Mouse (Mus musculus) limb, embryonic 10.5 days (tissue): Measurements from ENCODE around the gene Gckr. TPM values are rescaled to one million over a fixed set of nuclear protein-coding genes. Genes with fewer than 3 reads are reported as not detected.

Experiments used
- DNase-seq: peaks from one replicate; pipeline ENCODE4 v3.0.0-alpha.2; 2017; ENCODE audit warnings: low spot score
- H3K27ac ChIP-seq: fragments of 300-500 bp; sonication (generic); 2 replicates; pipeline ENCODE4 v1.5.1; 2016; ENCODE audit warnings: mild to moderate bottlenecking
- H3K27me3 ChIP-seq: fragments of 300-500 bp; sonication (generic); 2 replicates; pipeline ENCODE4 v1.6.1; 2016; ENCODE audit warnings: low read depth, mild to moderate bottlenecking; ENCODE audit not compliant: poor library complexity, severe bottlenecking
- H3K36me3 ChIP-seq: fragments of 300-500 bp; sonication (generic); 2 replicates; pipeline ENCODE4 v1.6.1; 2016; ENCODE audit warnings: mild to moderate bottlenecking, moderate library complexity
- H3K4me1 ChIP-seq: fragments of 300-500 bp; sonication (generic); 2 replicates; pipeline ENCODE4 v1.6.1; 2016
- H3K4me3 ChIP-seq: fragments of 300-500 bp; sonication (generic); 2 replicates; pipeline ENCODE4 v1.5.1; 2016; ENCODE audit warnings: mild to moderate bottlenecking, moderate library complexity
- H3K9me3 ChIP-seq: fragments of 300-500 bp; sonication (generic); replicated peaks from 2 replicates; pipeline ENCODE4 v1.6.1; 2016; ENCODE audit warnings: mild to moderate bottlenecking
- WGBS: fragments of 180-500 bp; shearing (Covaris S2); methylation state at CpG from one replicate; pipeline ENCODE4 v1.1.7; 2016; 5-methylcytosine and 5-hydroxymethylcytosine counted together
- polyA plus RNA-seq: library from polyadenylated mRNA; unstranded; fragments of >200 nt; fragmentation: Nextera tagmentation; extraction: Ambion mirVana; gene quantifications from 2 replicates; pipeline ENCODE4 v1.2.1, GENCODE M21; 2016

The Gckr gene
- 0.31 TPM in 1 of 2 replicates, not detected in the other for polyA plus RNA-seq

GRCm38 (mm10) chr5:31297047-31297757 is at the start of gene Gckr:
TSS of gene Gckr (plus strand) at chr5:31297443.
- whole genome bisulfite sequencing, result 82% methylated on average over 13 of the region's 13 CpGs

GRCm38 (mm10) chr5:31250716-31251115 is 46.5 kb upstream of the Gckr start:
- WGBS, result 53% methylated on average over 4 of the region's 4 CpGs
- no peaks in the 10 kb centered on the region for H3K9me3 ChIP-seq
- peak overlapping the region; percentile 88 for H3K27ac ChIP-seq
- peaks cover 96% of the 10 kb centered on the region for H3K36me3 ChIP-seq
- no peaks in the 10 kb centered on the region for H3K27me3 ChIP-seq
- peak overlapping the region; percentile 58 for H3K4me3 ChIP-seq
- peaks cover 38% of the 10 kb centered on the region for H3K4me1 ChIP-seq
- no peak for DNase-seq

More at GRCm38 (mm10) chr5:31297047-31297757, at the start of gene Gckr:
- peak within 1 kb of the TSS; percentile 75; the same call in 1 of the 2 replicates for H3K4me3 ChIP-seq
- DNase-seq, result no peak
- H3K27me3 ChIP-seq, result no peaks in the 10 kb centered on the region
- H3K36me3 ChIP-seq, result peaks cover 22% of the 10 kb centered on the region
- peaks cover 25% of the 10 kb centered on the region for H3K4me1 ChIP-seq
- H3K27ac ChIP-seq, result no peak within 1 kb of the TSS
- no peaks in the 10 kb centered on the region for H3K9me3 ChIP-seq

- Histone ChIP-seq H3K4me3 (peak within 1 kb of the TSS; percentile 58), H3K4me1 (peaks cover 38% of the 10 kb centered on the region), H3K27me3 (no peaks in the 10 kb centered on the region), H3K27ac (peak within 1 kb of the TSS; percentile 88), H3K9me3 (no peaks in the 10 kb centered on the region), H3K36me3 (peaks cover 95% of the 10 kb centered on the region)
- DNase-seq, result peak; percentile 77
- WGBS, result 5% methylated on average over 47 of the region's 47 CpGs
Measured at GRCm38 (mm10) chr5:31251541-31252101, 45.6 kb upstream of the Gckr start, which contains the start of gene Krtcap3. TSS of gene Krtcap3 (plus strand) at chr5:31251691.

- Histone ChIP-seq H3K4me1 (peaks cover 38% of the 10 kb centered on the region), H3K27me3 (no peaks in the 10 kb centered on the region), H3K4me3 (peak overlapping the region; percentile 58), H3K9me3 (no peaks in the 10 kb centered on the region), H3K27ac (peak overlapping the region; percentile 88), H3K36me3 (peaks cover 92% of the 10 kb centered on the region)
- 40% methylated on average over 10 of the region's 10 CpGs for WGBS
- peak; percentile 60 for DNase-seq
Measured at GRCm38 (mm10) chr5:31252151-31252550, 45.1 kb upstream of the Gckr start.

- H3K4me3 ChIP-seq, result peak overlapping the region; percentile 58
- peaks cover 38% of the 10 kb centered on the region for H3K4me1 ChIP-seq
- WGBS, result 67% methylated on average over 16 of the region's 16 CpGs
- no peaks in the 10 kb centered on the region for H3K9me3 ChIP-seq
- peak overlapping the region; percentile 88 for H3K27ac ChIP-seq
- DNase-seq, result peak; percentile 48
- no peaks in the 10 kb centered on the region for H3K27me3 ChIP-seq
- peaks cover 92% of the 10 kb centered on the region for H3K36me3 ChIP-seq
Measured at GRCm38 (mm10) chr5:31252795-31253545, 44.3 kb upstream of the Gckr start.

GRCm38 (mm10) chr5:31253806-31254205 is 43.4 kb upstream of the Gckr start:
- DNase-seq, result peak; percentile 29
- Histone ChIP-seq H3K4me3 (no peak overlapping the region), H3K27ac (peak overlapping the region; percentile 88), H3K9me3 (no peaks in the 10 kb centered on the region), H3K36me3 (peaks cover 89% of the 10 kb centered on the region), H3K27me3 (no peaks in the 10 kb centered on the region), H3K4me1 (peaks cover 38% of the 10 kb centered on the region)
- WGBS, result 95% methylated on average over 8 of the region's 8 CpGs

GRCm38 (mm10) chr5:31254452-31254851 is 42.8 kb upstream of the Gckr start:
- Histone ChIP-seq H3K27me3 (no peaks in the 10 kb centered on the region), H3K4me1 (peaks cover 38% of the 10 kb centered on the region), H3K9me3 (no peaks in the 10 kb centered on the region), H3K27ac (no peak overlapping the region), H3K36me3 (peaks cover 89% of the 10 kb centered on the region), H3K4me3 (no peak overlapping the region)
- WGBS, result 91% methylated on average over 7 of the region's 7 CpGs
- peak; percentile 26 for DNase-seq

- H3K9me3 ChIP-seq, result no peaks in the 10 kb centered on the region
- H3K4me3 ChIP-seq, result no peak overlapping the region
- DNase-seq, result no peak
- H3K4me1 ChIP-seq, result peaks cover 38% of the 10 kb centered on the region
- H3K36me3 ChIP-seq, result peaks cover 89% of the 10 kb centered on the region
- no peaks in the 10 kb centered on the region for H3K27me3 ChIP-seq
- H3K27ac ChIP-seq, result no peak overlapping the region
- 88% methylated on average over 8 of the region's 8 CpGs for WGBS
Measured at GRCm38 (mm10) chr5:31254901-31255300, 42.3 kb upstream of the Gckr start.

GRCm38 (mm10) chr5:31255381-31255780 is 41.9 kb upstream of the Gckr start:
- 97% methylated on average over 2 of the region's 2 CpGs for WGBS
- Histone ChIP-seq H3K4me3 (no peak overlapping the region), H3K27ac (no peak overlapping the region), H3K4me1 (peaks cover 37% of the 10 kb centered on the region), H3K9me3 (no peaks in the 10 kb centered on the region), H3K27me3 (no peaks in the 10 kb centered on the region), H3K36me3 (peaks cover 89% of the 10 kb centered on the region)
- DNase-seq, result no peak

GRCm38 (mm10) chr5:31255971-31256370 is 41.3 kb upstream of the Gckr start:
- H3K4me3 ChIP-seq, result no peak overlapping the region
- peaks cover 89% of the 10 kb centered on the region for H3K36me3 ChIP-seq
- H3K4me1 ChIP-seq, result peaks cover 31% of the 10 kb centered on the region
- H3K27me3 ChIP-seq, result no peaks in the 10 kb centered on the region
- H3K9me3 ChIP-seq, result no peaks in the 10 kb centered on the region
- DNase-seq, result no peak
- WGBS, result 81% methylated on average over 2 of the region's 2 CpGs
- H3K27ac ChIP-seq, result no peak overlapping the region

- Histone ChIP-seq H3K4me1 (peaks cover 15% of the 10 kb centered on the region), H3K9me3 (no peaks in the 10 kb centered on the region), H3K27ac (no peak overlapping the region), H3K4me3 (no peak overlapping the region), H3K27me3 (no peaks in the 10 kb centered on the region), H3K36me3 (peaks cover 92% of the 10 kb centered on the region)
- DNase-seq, result no peak
- 88% methylated on average over 11 of the region's 11 CpGs for WGBS
Measured at GRCm38 (mm10) chr5:31257616-31258015, 39.6 kb upstream of the Gckr start.

GRCm38 (mm10) chr5:31266101-31266500 is 31.1 kb upstream of the Gckr start:
- H3K27me3 ChIP-seq, result no peaks in the 10 kb centered on the region

GRCm38 (mm10) chr5:31267686-31268085 is 29.6 kb upstream of the Gckr start:
- WGBS, result 86% methylated on average over 6 of the region's 6 CpGs
- H3K27ac ChIP-seq, result no peak overlapping the region
- H3K27me3 ChIP-seq, result no peaks in the 10 kb centered on the region
- no peak overlapping the region for H3K4me3 ChIP-seq
- H3K4me1 ChIP-seq, result no peaks in the 10 kb centered on the region
- peaks cover 94% of the 10 kb centered on the region for H3K36me3 ChIP-seq
- DNase-seq, result no peak
- no peaks in the 10 kb centered on the region for H3K9me3 ChIP-seq

More at GRCm38 (mm10) chr5:31266101-31266500, 31.1 kb upstream of the Gckr start:
- H3K4me3 ChIP-seq, result no peak overlapping the region
- no peaks in the 10 kb centered on the region for H3K4me1 ChIP-seq
- WGBS, result 90% methylated on average over 7 of the region's 7 CpGs
- no peak overlapping the region for H3K27ac ChIP-seq
- no peaks in the 10 kb centered on the region for H3K9me3 ChIP-seq
- DNase-seq, result no peak
- peaks cover 96% of the 10 kb centered on the region for H3K36me3 ChIP-seq
